Mouse (Mus musculus): ENCODE results near the gene Cyp4f15. TPM values are rescaled to one million over a fixed set of nuclear protein-coding genes. Genes with fewer than 3 reads are reported as not detected.

Gene Cyp4f15
- not detected for total RNA-seq (2023)

DNA sequence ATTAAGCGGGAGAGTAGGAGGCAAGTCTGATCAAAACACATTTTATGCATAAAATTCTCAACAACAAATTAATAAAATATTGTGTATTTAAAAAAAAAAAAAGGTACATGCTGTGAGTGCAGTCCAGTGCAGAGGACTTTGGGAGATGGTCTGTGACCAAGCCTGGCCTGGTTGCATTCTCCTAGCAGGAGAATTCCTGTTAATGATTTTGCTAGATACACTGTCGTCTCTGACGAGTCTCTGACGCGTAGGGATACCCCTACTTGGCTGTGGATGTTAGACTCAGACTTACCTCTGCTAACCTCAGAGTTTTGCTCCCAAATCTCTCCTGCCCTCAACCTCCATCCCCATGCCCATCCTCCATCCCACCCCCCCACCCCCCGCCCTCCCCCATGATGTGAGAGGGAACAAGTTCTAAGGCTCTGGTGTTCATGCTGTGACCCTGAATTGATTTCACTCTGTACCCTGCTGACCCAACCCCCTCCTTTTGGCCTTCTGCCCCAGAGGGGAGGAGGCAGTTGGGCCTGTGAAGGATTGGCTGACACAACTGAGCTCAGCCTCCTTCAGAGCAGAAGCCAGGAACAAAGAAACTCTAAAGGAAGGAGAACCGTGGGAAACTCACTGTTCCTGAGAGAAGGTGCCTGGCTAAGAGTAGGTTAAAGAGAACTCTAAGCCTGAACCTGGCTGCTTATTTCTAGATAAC lies at the start of gene Cyp4f15:
Gene Cyp4f15, plus strand, starts transcription at position 580 of the 703 bp plus-strand sequence.

DNA sequence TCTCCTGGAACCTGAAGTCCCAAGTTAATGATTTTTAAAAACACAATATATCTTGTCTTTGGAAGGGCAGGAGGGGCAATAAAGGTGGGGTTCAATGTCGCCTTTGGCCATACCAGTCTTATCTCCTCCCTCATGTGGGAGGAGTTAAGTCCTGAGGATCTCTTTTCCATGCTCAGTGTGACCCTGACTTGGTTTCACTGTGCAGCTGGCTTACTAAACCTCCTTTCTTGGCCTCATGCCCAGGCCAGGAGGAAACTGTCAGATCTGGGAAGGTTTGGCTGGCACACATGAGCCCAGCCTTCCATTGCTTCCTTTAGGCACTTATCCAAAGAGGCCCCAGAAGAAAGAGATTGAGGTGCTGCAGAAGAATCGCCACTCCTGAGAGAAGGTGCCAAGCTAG lies 26.7 kb upstream of the Cyp4f15 start, which contains the start of gene Cyp4f40:
Gene Cyp4f40, plus strand, starts transcription at position 189 of the 400 bp plus-strand sequence.

Other genes starting within 250 kb of the Cyp4f15 start
- gene Cyp4f39, start 232.9 kb upstream of the Cyp4f15 start, total RNA-seq (2023): not detected
- gene Cyp4f17, start 179.6 kb upstream of the Cyp4f15 start, total RNA-seq (2023): under 1 TPM; 0.22 to 0.37 TPM
- gene Cyp4f16, start 149.1 kb upstream of the Cyp4f15 start, total RNA-seq (2023): 10 to 100 TPM; 12.5 to 19.6 TPM
- under 1 TPM; 0.82 to 0.97 TPM for gene Cyp4f37, start 64.3 kb upstream of the Cyp4f15 start, total RNA-seq (2023)
- not detected for gene Cyp4f40, start 26.7 kb upstream of the Cyp4f15 start, total RNA-seq (2023)
- gene Zfp871, start 102.7 kb downstream of the Cyp4f15 start, total RNA-seq (2023): 10 to 100 TPM; 45.7 to 58.2 TPM
- not detected for gene Zfp811, start 124.3 kb downstream of the Cyp4f15 start, total RNA-seq (2023)
- 1 to 10 TPM; 1.8 to 3.5 TPM for gene Zfp799, start 144.6 kb downstream of the Cyp4f15 start, total RNA-seq (2023)
- 1 to 10 TPM in 1 of 2 experiments, under 1 TPM in 1; 0.82 to 1.1 TPM for gene Zfp870, start 206.0 kb downstream of the Cyp4f15 start, total RNA-seq (2023)
- not detected for gene Cyp4f14, start 231.7 kb downstream of the Cyp4f15 start, total RNA-seq (2023)